Mouse (Mus musculus): ENCODE data around the gene Ube2v1. TPM values are rescaled to one million over a fixed set of nuclear protein-coding genes. Genes with fewer than 3 reads are reported as not detected.

Ube2v1 gene
- total and polyA plus RNA-seq, 3 experiments, result 164 to 343 TPM; not detected in 1

DNA sequence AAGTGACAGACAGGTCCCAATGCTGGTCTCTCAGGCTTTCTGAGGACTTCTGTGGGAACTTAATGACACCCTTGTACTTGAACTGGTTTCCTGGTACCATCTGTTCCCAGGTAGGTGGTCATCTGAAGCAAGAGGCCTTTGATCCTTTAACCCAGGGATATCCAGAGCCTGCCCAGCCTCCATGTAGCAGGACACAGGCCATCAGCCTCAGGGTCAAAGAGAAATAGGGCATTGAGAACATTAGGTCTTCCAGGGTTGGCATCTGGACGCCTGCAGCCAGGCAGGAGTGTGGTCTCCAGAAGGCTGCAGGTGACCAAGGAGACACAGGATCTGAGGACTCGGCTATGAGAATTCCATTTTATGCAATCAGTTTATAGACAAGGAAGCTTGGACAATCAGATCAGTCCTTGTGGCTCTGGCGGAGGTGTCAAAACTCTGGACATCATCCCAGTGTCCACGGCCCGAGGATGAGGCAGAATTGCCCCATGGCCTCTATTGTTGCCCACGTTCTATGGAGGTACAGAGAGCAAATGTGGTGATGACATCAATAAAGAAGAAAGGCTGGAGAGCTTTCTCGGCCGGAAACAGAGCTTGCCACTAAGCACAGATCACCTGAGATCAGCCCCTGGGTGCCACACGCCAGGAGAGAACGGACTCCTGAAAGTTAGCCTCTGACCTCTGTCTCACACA, 23.2 kb upstream of the Ube2v1 start:
- Histone ChIP-seq H3K27me3 (ENCODE audit: control insufficient read depth in 1 of 2, insufficient read depth in 2 of 2, low read length in 2 of 2) (no peaks in the 10 kb centered on the region), H3K36me3 (ENCODE audit: control insufficient read depth in 1 of 2, insufficient read depth in 2 of 2, low read length in 2 of 2) (peaks cover 0 to 2% of the 10 kb centered on the region in 2 experiments; a peak in 1 of 4 replicates), H3K4me3 (ENCODE audit: control insufficient read depth in 1 of 2, insufficient read depth in 1 of 2, low read depth in 2 of 2, low read length in 2 of 2) (no peak overlapping the region), H3K9me3 (replicated peaks; ENCODE audit: insufficient read depth, low read length) (no peaks in the 10 kb centered on the region), H3K27ac (ENCODE audit: control insufficient read depth, low read depth, low read length) (no peak overlapping the region), H3K4me1 (ENCODE audit: control insufficient read depth in 1 of 2, insufficient read depth in 2 of 2, low read length in 2 of 2) (0 out of 4 replicates have a peak, but pooled peaks cover 0 to under 1% of the 10 kb centered on the region in 2 experiments), H3K9ac (ENCODE audit: control insufficient read depth, low read depth, low read length, poor library complexity, severe bottlenecking) (no peak overlapping the region), H3K79me2 (ENCODE audit: control insufficient read depth, insufficient read depth, low read length, poor library complexity) (peaks cover 1% of the 10 kb centered on the region; the same call in 1 of the 2 replicates)
- TF ChIP-seq MAFK (IDR thresholded peaks at IDR 0.05; ENCODE audit: borderline replicate concordance, low read depth, low read length) (no peak), BHLHE40 (IDR thresholded peaks at IDR 0.05; ENCODE audit: borderline replicate concordance, low read depth, low read length) (no peak), EP300 (IDR thresholded peaks at IDR 0.05; ENCODE audit: low read depth in 1 of 2, low read length in 2 of 2) (no peak), RAD21 (IDR thresholded peaks at IDR 0.05; ENCODE audit: low read depth, low read length) (no peak), ELF1 (IDR thresholded peaks at IDR 0.05; ENCODE audit: low read depth, low read length) (no peak), GATA1 (IDR thresholded peaks at IDR 0.05; ENCODE audit: low read depth, low read length) (no peak), MYC (IDR thresholded peaks at IDR 0.05; ENCODE audit: low read depth, low read length) (no peak), E2F4 (IDR thresholded peaks at IDR 0.05; ENCODE audit: borderline replicate concordance, low read depth, low read length) (no peak), ZC3H11A (IDR thresholded peaks at IDR 0.05; ENCODE audit: low read depth, low read length) (no peak), ETS1 (IDR thresholded peaks at IDR 0.05; ENCODE audit: low read depth, low read length) (no peak), USF2 (IDR thresholded peaks at IDR 0.05; ENCODE audit: borderline replicate concordance in 1 of 2, insufficient read depth in 1 of 2, low read depth in 1 of 2, low read length in 2 of 2) (no peak), MAX (IDR thresholded peaks at IDR 0.05; ENCODE audit: low read length) (no peak), CTCF (IDR thresholded peaks at IDR 0.05 in 2 of 3, conservative IDR thresholded peaks at IDR 0.05 in 1 of 3; ENCODE audit: control insufficient read depth in 1 of 3, insufficient read depth in 1 of 3, low read depth in 2 of 3, low read length in 3 of 3, poor library complexity in 1 of 3, severe bottlenecking in 1 of 3) (no peak), CHD2 (IDR thresholded peaks at IDR 0.05; ENCODE audit: low read length) (no peak), NELFE (IDR thresholded peaks at IDR 0.05; ENCODE audit: low read depth, low read length) (no peak), TCF12 (IDR thresholded peaks at IDR 0.05; ENCODE audit: low read depth, low read length) (no peak), UBTF (IDR thresholded peaks at IDR 0.05; ENCODE audit: borderline replicate concordance, insufficient read depth, low read depth, low read length) (no peak), MEF2A (IDR thresholded peaks at IDR 0.05; ENCODE audit: extremely low read depth, insufficient replicate concordance, low read depth, low read length, poor library complexity, severe bottlenecking) (no peak)
- DNase-seq (ENCODE audit: low read depth, low spot score), result no peak

- Histone ChIP-seq H3K9me3 (replicated peaks; ENCODE audit: insufficient read depth, low read length) (no peaks in the 10 kb centered on the region), H3K4me3 (ENCODE audit: control insufficient read depth in 1 of 2, insufficient read depth in 1 of 2, low read depth in 2 of 2, low read length in 2 of 2) (no peak overlapping the region), H3K27ac (ENCODE audit: control insufficient read depth, low read depth, low read length) (no peak overlapping the region), H3K27me3 (ENCODE audit: control insufficient read depth in 1 of 2, insufficient read depth in 2 of 2, low read length in 2 of 2) (no peaks in the 10 kb centered on the region), H3K36me3 (ENCODE audit: control insufficient read depth in 1 of 2, insufficient read depth in 2 of 2, low read length in 2 of 2) (peaks cover 0 to 2% of the 10 kb centered on the region in 2 experiments; a peak in 1 of 4 replicates), H3K79me2 (ENCODE audit: control insufficient read depth, insufficient read depth, low read length, poor library complexity) (no peaks in the 10 kb centered on the region), H3K4me1 (ENCODE audit: control insufficient read depth in 1 of 2, insufficient read depth in 2 of 2, low read length in 2 of 2) (no peaks in the 10 kb centered on the region), H3K9ac (ENCODE audit: control insufficient read depth, low read depth, low read length, poor library complexity, severe bottlenecking) (no peak overlapping the region)
- DNase-seq (ENCODE audit: low read depth, low spot score), result no peak
- TF ChIP-seq MYB (IDR thresholded peaks at IDR 0.05; ENCODE audit: low read depth, low read length) (no peak), USF1 (IDR thresholded peaks at IDR 0.05; ENCODE audit: low read depth, low read length) (no peak), POLR2AphosphoS2 (IDR thresholded peaks at IDR 0.05; ENCODE audit: low read length) (no peak), SMC3 (IDR thresholded peaks at IDR 0.05; ENCODE audit: low read depth, low read length) (no peak)
Observed at GRCm38 (mm10) chr2:167652694-167653093, 20.8 kb upstream of the Ube2v1 start.
